Mouse (Mus musculus): ENCODE results near the gene Casz1.

The Casz1 gene

DNA sequence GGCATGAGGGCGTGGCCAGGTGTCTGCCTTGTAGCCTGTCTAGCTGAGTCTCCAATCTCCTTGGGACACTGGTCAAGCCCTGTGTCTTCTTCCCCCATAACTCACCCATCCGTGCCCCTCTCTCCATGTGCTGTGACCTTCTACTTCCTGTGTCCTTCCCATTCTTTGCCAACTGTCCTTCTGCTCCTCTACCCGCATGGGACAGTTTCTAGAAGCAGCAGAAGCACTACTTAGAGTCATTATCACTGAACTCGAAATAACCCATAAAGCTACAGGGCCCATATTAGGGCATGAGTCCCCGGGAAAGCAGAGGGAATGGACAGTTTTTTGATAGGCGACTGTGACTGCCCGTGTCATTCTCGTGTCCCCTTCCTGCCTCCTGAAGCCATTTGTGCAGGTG is 72.6 kb downstream of the Casz1 start:
- no peak for DNase-seq (ENCODE audit: low spot score in 2 of 2)

DNA sequence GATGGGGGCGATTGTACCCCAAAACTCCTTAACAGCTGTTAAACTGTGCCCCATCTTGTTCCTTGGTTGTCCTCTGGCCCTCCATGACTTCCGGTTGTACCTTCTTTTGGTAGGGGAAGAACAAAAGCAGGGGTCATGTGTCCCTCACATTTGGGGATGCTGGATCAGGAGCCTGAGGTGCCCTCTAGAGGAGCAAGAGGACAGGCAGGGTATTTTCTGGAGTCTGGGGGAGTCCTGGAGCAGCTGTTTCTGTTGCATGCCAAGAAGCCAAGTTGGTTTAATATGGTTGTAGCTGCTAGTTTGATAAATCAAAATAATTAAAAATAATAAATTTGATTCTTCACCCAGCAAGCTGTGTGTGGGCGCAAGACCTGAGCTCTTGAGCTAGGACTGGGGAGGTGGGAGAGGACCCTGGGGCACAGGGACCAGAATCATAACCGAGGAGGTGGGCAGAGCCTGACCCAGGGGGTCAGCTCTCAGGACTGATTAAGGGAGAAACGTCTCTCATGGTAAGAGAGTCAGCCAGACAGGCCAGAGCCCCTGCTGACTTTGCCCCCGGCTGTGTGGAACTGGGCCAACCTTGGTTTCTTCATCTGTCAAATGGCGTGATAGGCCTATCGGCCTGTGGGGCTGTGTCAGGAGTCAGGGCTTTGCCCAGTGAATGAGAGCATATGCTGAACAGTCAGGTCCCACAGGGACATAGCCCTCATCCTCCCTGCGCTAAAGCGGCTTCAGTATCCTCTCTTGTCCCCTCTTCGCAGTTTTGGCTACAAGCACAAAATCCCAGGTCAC is 74.2 kb downstream of the Casz1 start:
- DNase-seq (ENCODE audit: low spot score in 2 of 2): no peak

DNA sequence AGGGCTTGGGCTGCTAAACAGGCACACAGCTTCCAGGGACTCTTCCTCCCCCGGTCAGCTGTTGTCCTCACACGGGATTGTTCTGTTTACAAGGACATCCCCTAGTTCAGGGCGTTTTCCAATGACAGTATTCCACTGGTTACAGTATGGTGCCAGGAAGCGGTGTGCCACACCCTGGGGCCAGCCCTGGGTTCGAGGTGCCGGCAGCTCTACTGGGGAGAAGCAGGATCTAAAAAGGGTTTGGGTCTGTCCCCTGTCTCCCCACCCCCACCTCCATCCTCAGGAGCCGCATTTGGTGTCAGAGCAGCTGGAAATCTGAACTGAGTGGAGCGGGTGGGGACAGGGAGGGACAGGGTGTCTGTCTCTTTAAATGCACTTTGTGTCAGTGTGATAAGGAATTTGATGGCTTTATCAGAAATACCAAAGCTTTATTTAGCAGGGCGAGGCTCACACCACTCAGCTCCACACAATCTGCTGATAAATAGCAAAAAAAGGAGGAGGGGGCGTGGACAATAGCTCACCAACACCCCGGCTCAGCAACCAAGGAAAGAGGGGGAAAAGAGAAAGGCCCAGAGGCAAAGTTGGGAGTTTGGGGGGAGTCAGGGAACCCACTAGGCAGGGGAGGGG is 74.9 kb downstream of the Casz1 start:
- no peak for DNase-seq (ENCODE audit: low spot score in 2 of 2)

DNA sequence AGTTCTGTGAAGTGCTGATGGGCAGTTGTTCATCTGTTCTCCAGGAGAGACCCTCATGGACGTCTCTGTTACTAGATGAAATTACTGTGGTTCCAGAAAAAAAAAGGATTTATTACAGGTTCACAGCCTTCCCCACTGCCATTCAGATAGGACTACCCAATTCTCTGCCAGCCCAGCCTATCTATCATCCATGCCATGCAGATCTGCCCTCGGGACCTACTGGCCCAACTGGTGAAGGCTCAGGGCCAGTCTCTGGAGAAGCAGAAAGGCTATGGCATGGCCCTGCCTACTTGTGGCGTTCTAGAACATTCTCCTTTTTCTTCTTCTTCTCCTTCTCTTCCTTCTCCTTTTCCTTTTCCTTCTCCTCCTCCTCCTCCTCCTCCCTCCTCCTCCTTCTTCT is 75.4 kb downstream of the Casz1 start:
- DNase-seq (ENCODE audit: low spot score in 2 of 2): no peak

DNA sequence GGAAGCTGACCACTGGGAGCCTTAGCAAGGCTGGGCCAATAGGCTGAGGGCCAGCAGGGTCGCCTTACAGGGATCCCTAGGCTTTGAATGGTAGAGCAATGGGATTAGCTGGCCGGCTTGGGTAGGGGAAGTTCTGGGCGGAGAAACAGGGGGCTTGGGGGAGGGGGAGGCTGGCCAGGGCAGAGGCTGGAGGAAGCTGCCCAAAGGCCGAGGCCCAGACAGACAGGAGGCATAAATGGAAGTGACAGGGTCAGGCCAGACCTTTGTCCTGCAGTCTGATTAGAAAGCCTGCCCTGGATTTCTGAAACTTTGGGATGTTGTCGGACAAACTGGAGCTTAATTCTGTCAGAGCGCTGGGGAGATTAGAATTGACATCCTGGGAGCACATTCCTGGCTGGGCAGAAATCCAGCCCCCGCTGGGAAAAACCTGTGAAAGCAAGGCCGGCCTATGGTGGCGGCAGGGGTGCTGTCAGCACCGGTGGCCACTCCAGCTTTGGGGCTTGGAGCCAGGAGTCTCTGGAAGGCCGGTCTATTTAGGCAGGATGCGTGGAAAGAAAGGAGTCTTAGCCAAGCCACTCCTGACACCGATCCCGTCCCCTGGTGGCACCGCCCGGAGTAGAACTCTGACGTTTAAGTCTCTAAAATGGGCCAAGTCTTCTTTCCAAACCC is 76.9 kb downstream of the Casz1 start:
- DNase-seq (ENCODE audit: low spot score in 2 of 2): no peak

DNA sequence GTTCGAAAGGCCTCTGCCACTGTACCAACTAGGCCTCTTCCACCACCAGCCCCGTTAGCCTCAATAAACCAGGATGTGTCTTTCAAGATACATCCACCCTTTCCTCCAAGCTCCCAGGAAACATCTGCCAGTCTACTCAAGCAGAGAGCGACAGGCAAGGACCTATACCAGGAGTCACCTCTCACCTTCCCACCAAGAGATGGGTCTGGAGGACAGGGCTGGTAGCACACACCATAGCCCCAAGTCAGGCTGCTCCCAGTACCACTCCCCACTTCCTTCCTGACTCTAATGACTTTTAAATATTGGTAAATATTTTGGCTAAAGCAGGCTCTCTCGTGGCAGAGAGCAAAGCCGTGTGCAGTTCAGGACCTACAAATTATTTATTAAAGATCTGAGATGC is 77.6 kb downstream of the Casz1 start:
- DNase-seq (ENCODE audit: low spot score in 2 of 2): no peak

DNA sequence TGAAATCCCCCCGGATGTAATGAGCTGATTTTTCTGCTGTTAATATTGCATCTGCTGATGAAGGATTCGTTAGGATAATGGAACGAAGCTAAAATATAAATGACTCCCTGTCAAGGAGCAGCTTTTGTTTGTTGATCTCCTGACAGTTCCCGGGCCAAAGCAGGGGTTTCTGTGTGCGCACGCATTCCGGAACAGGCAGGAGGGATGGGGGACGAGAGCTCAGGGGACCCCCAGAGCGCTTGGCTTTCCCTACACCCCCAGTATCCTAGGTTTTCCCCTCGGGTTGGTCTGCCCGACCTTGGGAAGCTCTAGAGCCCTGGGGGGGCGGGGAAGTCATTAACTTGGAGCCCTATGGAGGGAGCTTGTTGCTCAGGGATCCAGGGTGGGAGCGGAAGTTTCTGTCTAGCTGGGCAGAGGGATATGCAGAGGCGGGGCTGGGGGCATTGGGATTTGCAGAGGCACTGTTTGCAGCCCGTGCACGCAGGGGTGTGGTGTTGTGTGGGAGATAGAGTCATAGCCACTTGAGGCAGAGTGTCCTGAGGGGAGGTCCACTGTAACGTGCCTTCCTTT is 78.2 kb downstream of the Casz1 start:
- no peak for DNase-seq (ENCODE audit: low spot score in 2 of 2)

DNA sequence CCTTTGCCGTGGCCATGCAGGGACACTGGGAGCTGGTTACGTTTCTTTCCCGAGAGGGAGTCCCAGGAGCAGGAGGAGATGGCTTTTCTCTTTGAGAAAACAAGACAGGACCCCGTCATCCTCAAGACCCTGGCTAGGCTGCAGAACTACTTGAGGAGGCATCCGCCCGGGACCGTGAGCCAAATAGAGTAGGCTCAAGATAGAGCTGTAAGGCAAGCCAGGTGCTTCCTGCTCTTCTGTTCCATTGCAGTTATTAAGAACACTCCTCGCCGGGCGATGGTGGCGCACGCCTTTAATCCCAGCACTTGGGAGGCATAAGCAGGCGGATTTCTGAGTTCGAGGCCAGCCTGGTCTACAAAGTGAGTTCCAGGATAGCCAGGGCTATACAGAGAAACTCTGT is 80.4 kb downstream of the Casz1 start:
- no peak for DNase-seq (ENCODE audit: low spot score in 2 of 2)

DNA sequence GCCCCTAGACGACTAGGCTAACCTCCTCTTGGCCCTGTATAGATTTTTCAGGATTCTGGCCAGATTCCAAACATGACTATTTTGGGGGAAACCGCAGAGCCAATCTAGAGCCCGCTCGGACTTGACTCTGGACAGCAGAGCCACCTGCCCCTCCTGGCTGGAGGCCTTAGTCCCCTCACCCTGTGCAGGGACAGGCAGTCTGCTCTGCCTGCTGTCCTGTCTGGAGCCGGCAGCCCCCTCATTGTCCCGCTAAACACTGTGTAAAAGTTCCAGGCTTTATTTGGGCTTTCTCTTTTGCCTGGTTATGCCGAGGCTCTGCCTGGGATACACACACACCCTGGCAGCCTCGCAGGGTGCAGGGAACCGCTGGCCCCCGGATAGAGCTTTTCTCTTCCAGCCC is 81.2 kb downstream of the Casz1 start:
- no peak for DNase-seq (ENCODE audit: low spot score in 2 of 2)

DNA sequence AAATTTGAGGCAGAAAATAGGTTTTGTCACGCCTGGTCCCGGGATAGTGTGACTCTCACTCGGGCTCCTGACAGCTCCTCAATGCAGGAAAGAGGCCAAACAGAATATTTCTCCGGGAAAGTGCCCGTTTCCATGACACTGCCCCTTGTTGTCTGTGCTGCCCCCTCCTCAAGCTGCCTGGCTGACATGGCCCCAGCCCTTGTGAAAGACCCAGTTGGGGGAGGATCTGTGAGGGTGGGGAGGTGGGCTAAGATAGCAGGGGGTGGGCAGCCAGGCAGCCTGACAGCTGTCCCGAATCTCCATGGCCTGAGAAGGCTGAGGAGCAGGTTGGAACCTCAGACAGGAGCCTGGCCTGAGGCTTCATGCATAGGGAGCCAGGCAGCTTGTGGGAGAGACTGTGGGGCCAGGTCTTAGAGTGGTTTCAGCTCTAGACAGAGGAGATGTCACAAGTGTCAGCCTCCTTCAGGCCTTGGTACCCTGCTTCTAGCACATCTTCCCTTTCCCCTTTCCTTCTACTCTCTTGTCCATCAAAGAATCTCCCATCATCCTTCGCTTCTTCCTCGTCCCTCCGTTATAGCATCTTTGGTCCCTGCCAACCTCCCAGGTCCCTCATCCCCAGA is 81.8 kb downstream of the Casz1 start:
- DNase-seq (ENCODE audit: low spot score in 2 of 2): no peak

DNA sequence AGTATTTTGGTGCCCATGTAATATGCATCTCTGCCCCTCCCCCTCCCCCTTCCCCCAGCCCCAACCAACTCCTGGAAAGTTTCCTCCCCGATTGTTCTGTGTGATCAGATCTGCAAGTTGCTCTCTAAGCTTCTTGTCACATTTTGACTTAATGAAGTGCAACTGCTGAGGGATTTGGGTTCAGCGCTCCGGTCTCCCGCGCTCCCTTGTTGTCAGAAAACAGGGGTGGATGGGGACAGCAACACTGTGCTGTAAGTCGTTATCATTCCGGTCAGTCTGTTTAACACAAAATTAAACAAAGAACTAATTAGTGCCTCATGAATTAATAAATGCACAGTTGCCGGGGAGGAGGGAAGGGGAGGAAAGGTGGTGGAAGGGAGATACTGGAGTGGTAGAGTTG is 84.0 kb downstream of the Casz1 start:
- no peak for DNase-seq (ENCODE audit: low spot score in 2 of 2)

DNA sequence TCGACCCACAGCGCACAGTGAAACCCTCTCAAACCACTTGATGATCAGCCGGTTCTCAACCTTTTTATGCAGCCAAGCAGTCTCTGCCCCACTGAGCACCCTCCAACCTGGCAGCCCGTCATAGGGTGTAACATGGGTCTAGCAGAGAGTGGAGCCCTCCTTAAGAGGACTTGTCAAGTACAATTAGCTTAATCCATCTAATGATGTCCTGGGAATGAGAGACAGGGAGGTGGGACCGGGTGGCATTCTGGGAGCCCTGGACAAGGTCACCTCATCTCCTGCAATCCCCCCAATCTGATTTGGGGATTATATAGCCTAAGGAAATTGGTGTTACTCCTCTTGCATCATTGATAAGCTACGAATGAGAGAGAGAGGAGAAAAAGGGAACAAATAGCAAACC is 84.8 kb downstream of the Casz1 start:
- DNase-seq (ENCODE audit: low spot score in 2 of 2): no peak

DNA sequence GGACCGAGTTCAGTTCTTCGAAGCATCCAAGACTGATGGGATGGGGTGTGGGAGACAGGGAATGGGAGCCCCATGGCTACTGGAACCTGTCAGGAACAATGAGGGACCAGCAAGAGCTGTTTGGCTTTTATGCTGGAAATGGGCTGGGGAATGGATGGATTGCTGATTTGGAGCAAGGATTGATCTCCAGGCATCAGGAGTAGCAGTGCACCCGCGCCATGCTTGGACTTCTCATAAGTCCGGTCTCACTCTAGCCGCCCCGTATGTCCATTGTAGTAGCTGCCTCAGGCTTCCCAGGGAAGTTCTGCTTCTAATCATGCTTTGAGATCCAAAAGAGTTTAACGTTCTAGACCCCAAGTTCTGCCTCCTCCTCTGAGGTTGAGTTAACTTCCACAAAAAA is 86.2 kb downstream of the Casz1 start:
- no peak for DNase-seq (ENCODE audit: low spot score in 2 of 2)

DNA sequence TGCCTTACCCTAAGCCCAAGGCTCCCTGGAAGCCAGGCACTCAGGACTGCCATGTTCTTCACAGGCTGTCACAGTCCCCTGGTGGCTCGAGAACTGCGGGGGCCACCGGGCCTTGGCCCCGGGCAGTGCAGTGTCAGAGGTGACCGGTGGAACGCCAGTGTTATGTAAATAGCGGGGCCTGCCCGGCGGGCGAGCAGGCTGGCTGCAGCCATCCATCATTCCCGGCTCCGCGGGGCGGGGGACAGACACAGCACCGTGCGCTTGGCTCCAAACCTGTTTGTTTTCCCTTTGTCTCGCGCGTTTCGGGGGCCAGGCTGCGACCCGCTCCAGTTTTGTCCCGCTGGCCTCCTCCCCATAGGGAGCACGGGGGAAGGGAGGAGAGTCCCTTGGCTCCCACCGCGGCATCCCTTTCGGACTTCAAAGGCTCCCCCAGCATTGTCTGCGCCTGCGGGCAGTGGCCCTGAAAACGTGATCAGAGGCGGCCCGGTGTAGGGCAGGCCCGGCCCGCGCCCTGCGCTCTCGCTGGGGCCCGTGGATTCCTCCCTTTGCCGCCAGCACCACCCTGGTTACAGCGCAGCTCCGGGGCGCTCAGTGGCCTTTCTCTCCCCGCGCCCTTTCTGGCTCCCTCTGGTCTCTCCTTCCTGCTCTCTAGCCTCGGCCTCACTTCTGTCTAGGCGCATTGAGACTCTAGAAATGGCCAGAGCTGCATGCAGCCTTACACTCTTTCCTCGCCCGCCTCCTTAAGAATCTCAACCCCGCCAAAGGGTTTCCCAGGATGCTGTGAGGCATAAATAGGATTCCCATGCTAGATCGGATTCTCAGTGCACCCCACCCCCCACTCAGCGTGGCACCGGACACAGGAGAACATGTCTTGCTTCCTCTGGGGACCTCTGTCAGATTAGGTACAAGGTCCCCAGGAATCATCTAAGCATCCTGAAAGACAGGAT is 86.9 kb downstream of the Casz1 start:
- no peak for DNase-seq (ENCODE audit: low spot score in 2 of 2)

DNA sequence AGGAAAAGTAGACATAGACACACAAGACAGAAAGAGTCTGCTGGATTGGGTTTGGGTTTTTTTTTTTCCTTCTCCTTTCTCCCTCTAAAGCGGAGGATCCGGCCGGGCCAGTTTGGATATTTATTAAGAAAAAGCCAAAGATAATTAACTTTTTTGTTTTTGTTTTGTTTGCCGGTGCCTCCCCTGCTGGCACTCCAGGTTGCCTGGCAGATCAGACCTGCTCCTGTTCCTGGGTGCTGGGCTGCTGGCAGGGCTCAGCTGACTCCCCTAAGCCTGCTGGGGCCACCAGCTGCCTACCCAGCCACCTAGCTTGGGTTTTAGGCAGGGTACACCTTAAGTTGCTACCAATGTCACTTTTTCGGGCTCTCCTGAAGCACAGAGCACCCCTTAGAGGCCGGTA is 91.9 kb downstream of the Casz1 start:
- DNase-seq (ENCODE audit: low spot score in 2 of 2): peak in 1 of 2 experiments; percentile 45

DNA sequence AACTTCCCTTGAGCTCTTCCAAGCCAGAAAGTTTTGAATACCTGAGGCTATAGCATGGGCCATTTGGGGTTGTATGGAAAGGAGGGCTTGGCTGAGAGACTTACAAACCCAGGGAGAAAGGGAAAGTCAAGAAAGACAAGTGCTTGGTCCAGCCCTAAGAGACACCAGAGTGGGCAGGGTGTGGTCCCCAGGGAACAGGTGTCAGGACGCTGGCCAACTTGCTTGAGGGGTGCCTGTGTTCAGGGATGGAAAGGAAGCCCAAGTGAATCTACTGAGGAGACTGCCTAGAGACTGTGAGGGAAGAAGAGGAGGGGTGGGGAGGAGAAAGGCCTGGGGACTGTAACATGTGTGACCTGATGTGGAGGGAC is 95.7 kb downstream of the Casz1 start:
- no peak for DNase-seq (ENCODE audit: low spot score in 2 of 2)

DNA sequence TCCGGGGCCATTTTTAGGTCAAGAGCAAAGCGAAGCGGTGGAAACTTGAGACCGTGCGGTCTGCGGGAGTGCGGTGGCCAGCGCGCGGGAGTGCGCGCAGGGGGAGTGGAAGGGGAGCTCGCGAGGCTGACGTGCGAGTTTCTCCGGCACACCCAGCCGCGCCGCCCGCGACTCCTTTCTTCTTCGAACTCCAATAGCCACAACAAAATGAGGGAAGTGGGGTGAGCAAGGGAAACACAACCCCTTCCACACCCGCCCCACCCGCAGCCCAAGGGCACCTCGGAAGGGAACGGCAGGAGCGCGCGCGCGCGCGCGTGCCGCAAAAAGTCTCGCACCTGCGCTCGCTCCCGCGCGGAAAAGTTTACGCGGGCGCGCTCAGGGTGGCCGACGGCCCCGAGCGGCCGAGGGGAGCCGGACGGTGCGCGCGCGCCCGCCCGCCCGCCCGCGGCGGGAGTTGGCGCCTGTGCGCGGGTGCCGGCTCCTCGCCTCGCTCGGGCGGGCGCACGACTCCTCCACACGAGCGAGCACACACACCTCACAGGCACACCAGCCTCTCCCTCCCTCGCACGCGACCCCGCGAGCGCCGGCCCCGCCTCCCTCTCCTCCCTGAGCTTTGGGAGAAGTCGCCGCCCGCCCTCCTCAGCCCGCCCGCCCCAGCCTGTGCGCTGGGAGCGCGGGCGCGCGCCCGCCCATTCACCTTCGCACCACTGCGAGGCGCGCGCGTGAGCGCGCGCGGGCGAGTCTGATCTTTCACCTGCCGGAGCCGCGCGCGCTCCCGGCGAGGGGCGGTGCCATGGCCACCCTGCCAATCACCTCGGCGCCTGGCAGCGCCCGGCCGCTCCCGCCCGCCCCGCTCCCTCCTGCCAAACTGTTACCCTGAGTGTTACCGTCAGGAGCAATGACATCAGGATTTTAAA is 96.3 kb downstream of the Casz1 start:
- DNase-seq (ENCODE audit: low spot score in 2 of 2): peak; percentile 69 to 77

DNA sequence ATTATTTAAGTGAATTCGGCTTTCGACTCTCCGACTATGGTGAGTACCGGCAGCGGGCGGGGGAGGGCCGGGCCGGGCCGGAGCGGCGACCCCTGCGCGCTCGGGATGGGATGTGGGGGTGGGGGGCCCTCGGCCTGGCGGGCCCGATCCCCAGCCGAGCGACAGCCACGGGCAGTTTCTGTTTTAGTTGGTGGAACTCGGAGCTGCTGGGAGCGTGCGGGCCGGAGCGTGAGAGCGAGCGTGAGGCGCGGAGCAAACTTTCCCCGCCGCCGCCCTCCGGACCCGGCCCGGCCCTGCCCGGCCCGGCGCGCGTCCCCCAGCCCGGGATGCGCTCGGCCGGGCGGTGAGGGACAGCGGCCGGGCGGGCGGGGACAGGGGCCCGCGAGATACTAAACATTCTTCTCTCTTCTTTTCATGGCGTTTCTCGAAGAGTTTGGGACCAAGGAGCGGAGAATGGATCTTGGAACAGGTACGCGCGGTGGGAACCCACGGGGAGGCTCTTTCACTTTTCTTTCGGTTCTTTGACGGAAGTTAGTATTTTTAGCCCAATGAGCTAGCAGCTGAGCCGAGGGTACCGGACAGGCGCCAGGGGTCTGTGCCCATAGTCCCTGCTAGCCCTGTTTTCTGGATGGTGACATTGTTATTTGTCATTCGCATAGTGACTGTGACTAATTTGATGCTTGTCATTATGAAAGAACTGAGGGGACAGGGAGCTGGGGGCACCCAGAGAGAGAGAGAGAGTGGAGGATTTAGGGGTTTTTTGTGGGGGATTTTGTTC is 97.2 kb downstream of the Casz1 start:
- DNase-seq (ENCODE audit: low spot score in 2 of 2): no peak

All from urinary bladder, adult 18-20 months (tissue).